Mouse (Mus musculus) limb, embryonic 15.5 days (tissue): ENCODE measurements around the gene Clmp. TPM values are rescaled to one million over a fixed set of nuclear protein-coding genes. Genes with fewer than 3 reads are reported as not detected.

Experiments used
- ATAC-seq: fragments of 200-750 bp; cut with Nextera tagmentation; 2 replicates; pipeline ENCODE4 v1.8.0; 2017; ENCODE audit warnings: low read depth, moderate TSS enrichment; ENCODE audit not compliant: insufficient number of reproducible peaks, low FRiP score, low TSS enrichment
- H3K27ac ChIP-seq: fragments of 300-500 bp; sonication (generic); 2 replicates; pipeline ENCODE4 v1.5.1; 2015; ENCODE audit warnings: moderate library complexity, mild to moderate bottlenecking, inconsistent platforms
- H3K27me3 ChIP-seq: fragments of 300-500 bp; sonication (generic); 2 replicates; pipeline ENCODE4 v1.6.1; 2015; ENCODE audit warnings: inconsistent platforms
- H3K36me3 ChIP-seq: fragments of 300-500 bp; sonication (generic); 2 replicates; pipeline ENCODE4 v1.6.1; 2015; ENCODE audit warnings: inconsistent platforms
- H3K4me1 ChIP-seq: fragments of 300-500 bp; sonication (generic); 2 replicates; pipeline ENCODE4 v1.6.1; 2015; ENCODE audit warnings: inconsistent platforms
- H3K4me2 ChIP-seq: fragments of 300-500 bp; sonication (generic); 2 replicates; pipeline ENCODE4 v1.6.1; 2015; ENCODE audit warnings: mild to moderate bottlenecking, inconsistent platforms
- H3K4me3 ChIP-seq: fragments of 300-500 bp; sonication (generic); 2 replicates; pipeline ENCODE4 v1.5.1; 2015; ENCODE audit warnings: mild to moderate bottlenecking, inconsistent platforms
- H3K9ac ChIP-seq: fragments of 300-500 bp; sonication (generic); 2 replicates; pipeline ENCODE4 v1.6.1; 2015; ENCODE audit warnings: inconsistent platforms
- H3K9me3 ChIP-seq: fragments of 300-500 bp; sonication (generic); 2 replicates; pipeline ENCODE4 v1.6.1; 2016; ENCODE audit warnings: inconsistent platforms
- WGBS: fragments of 180-500 bp; shearing (Covaris S2); methylation state at CpG from one replicate; pipeline ENCODE4 v1.1.7; 2015; 5-methylcytosine and 5-hydroxymethylcytosine counted together
- polyA plus RNA-seq: library from polyadenylated mRNA; unstranded; fragments of >200 nt; fragmentation: Nextera tagmentation; extraction: Ambion mirVana; gene quantifications from 2 replicates; pipeline ENCODE4 v1.2.1, GENCODE M21; 2015

The Clmp gene
- 36.0 and 44.2 TPM in 2 replicates for polyA plus RNA-seq

DNA sequence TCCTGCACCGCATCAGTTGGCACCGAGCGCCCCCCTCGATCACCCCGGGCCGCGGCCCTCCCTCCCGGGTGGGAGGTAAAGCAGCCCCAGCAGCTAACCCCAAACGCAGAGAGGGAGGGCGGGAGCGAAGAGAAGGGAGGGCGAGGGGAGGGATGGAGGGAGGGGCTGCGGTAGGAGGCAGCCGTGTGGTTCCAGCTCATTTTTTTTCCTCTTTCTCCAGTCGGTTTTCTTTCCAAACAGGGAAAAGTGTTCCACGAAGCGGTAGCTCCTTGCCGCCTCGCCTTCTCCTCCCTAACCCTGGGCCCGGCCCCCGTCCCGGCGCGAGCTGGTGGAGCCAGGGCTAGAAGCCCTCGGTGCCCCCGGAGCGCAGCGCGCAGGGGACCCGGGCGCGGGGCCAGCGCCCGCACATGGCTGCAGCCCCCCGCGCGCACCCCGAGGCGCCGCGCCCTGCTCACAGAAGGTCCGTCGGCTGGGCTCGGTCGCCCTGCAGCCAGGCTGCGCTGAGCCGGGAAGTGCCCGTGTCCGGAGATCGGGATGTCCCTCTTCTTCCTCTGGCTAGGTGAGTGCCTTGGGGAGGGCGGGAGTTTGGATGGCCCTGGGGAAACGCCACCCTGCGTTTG, at the start of gene Clmp:
Gene Clmp (plus strand): TSS at position 162 of the 620 bp plus-strand sequence.
- under 1% methylated on average over 42 of the region's 53 CpGs for WGBS
- H3K27me3 ChIP-seq: no peaks in the 10 kb centered on the region
- H3K4me2 ChIP-seq: peak within 1 kb of the TSS; percentile 77
- H3K4me3 ChIP-seq: peak within 1 kb of the TSS; percentile 78
- H3K9ac ChIP-seq: peak within 1 kb of the TSS; percentile 83
- ATAC-seq: peak; percentile 70
- no peaks in the 10 kb centered on the region for H3K36me3 ChIP-seq
- peak within 1 kb of the TSS; percentile 100 for H3K27ac ChIP-seq
- H3K9me3 ChIP-seq: no peaks in the 10 kb centered on the region
- H3K4me1 ChIP-seq: peaks cover 22% of the 10 kb centered on the region

DNA sequence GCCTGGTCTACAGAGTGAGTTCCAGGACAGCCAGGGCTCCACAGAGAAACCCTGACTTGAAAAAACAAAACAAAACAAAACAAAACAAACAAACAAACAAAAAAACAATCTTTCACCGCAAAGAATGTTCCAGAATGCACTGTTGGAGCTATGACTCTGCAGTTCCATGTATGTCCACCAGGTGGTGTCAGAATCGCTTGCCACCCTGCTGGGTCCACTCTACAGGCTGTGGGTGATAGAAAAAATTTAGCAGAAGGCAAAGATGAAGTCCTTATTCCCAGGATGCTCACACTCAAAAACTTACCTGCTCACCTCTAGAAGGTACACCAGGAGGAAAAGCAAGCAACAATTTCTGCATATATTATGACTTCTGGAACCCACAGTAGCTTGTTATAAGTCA, 49.7 kb upstream of the Clmp start:
- Histone ChIP-seq H3K4me1 (peaks cover 19% of the 10 kb centered on the region), H3K27ac (no peak overlapping the region), H3K27me3 (no peaks in the 10 kb centered on the region), H3K4me3 (no peak overlapping the region), H3K9me3 (no peaks in the 10 kb centered on the region), H3K4me2 (no peak overlapping the region), H3K9ac (no peak overlapping the region), H3K36me3 (no peaks in the 10 kb centered on the region)
- WGBS: 10% methylated on average over 2 of the region's 2 CpGs
- ATAC-seq: no peak

GRCm38 (mm10) chr9:40637705-40638393, 47.9 kb upstream of the Clmp start:
- peaks cover 19% of the 10 kb centered on the region for H3K4me1 ChIP-seq
- ATAC-seq: no peak
- no peaks in the 10 kb centered on the region for H3K27me3 ChIP-seq
- H3K9me3 ChIP-seq: no peaks in the 10 kb centered on the region
- H3K4me2 ChIP-seq: peak overlapping the region; percentile 64
- no peak overlapping the region for H3K9ac ChIP-seq
- no peak overlapping the region for H3K27ac ChIP-seq
- peak overlapping the region; percentile 35 for H3K4me3 ChIP-seq
- WGBS: 23% methylated on average over 8 of the region's 8 CpGs
- H3K36me3 ChIP-seq: no peaks in the 10 kb centered on the region

GRCm38 (mm10) chr9:40638394-40639049, 47.2 kb upstream of the Clmp start:
- Histone ChIP-seq H3K4me2 (peak overlapping the region; percentile 64), H3K9me3 (no peaks in the 10 kb centered on the region), H3K36me3 (no peaks in the 10 kb centered on the region), H3K4me1 (peaks cover 19% of the 10 kb centered on the region), H3K9ac (0 out of 2 replicates have a peak overlapping the region, but pooled peaks have one; percentile 20), H3K27me3 (no peaks in the 10 kb centered on the region), H3K27ac (no peak overlapping the region), H3K4me3 (peak overlapping the region; percentile 35)
- 8% methylated on average over 14 of the region's 14 CpGs for WGBS
- no peak for ATAC-seq

- ATAC-seq: no peak
- WGBS: 72% methylated on average over 10 of the region's 10 CpGs
- no peak overlapping the region for H3K4me3 ChIP-seq
- H3K4me2 ChIP-seq: no peak overlapping the region
- no peaks in the 10 kb centered on the region for H3K36me3 ChIP-seq
- H3K9me3 ChIP-seq: no peaks in the 10 kb centered on the region
- H3K4me1 ChIP-seq: peaks cover 19% of the 10 kb centered on the region
- H3K27ac ChIP-seq: no peak overlapping the region
- no peak overlapping the region for H3K9ac ChIP-seq
- H3K27me3 ChIP-seq: no peaks in the 10 kb centered on the region
These were observed 46.1 kb upstream of the Clmp start for GRCm38 (mm10) chr9:40639536-40640187.

- 48% methylated on average over 2 of the region's 2 CpGs for WGBS
- no peak for ATAC-seq
These were observed 44.4 kb upstream of the Clmp start for GRCm38 (mm10) chr9:40641318-40641717.

GRCm38 (mm10) chr9:40642470-40643220, 43.1 kb upstream of the Clmp start:
- WGBS: 46% methylated on average over 16 of the region's 16 CpGs
- Histone ChIP-seq H3K9me3 (no peaks in the 10 kb centered on the region), H3K36me3 (no peaks in the 10 kb centered on the region), H3K4me3 (no peak overlapping the region), H3K9ac (no peak overlapping the region), H3K4me1 (peaks cover 12% of the 10 kb centered on the region), H3K4me2 (no peak overlapping the region), H3K27me3 (no peaks in the 10 kb centered on the region), H3K27ac (no peak overlapping the region)
- no peak for ATAC-seq

More at GRCm38 (mm10) chr9:40641318-40641717, 44.4 kb upstream of the Clmp start:
- H3K4me3 ChIP-seq: no peak overlapping the region
- H3K9ac ChIP-seq: no peak overlapping the region
- no peaks in the 10 kb centered on the region for H3K27me3 ChIP-seq
- H3K36me3 ChIP-seq: no peaks in the 10 kb centered on the region
- no peaks in the 10 kb centered on the region for H3K9me3 ChIP-seq
- no peak overlapping the region for H3K4me2 ChIP-seq
- no peak overlapping the region for H3K27ac ChIP-seq
- peaks cover 19% of the 10 kb centered on the region for H3K4me1 ChIP-seq

DNA sequence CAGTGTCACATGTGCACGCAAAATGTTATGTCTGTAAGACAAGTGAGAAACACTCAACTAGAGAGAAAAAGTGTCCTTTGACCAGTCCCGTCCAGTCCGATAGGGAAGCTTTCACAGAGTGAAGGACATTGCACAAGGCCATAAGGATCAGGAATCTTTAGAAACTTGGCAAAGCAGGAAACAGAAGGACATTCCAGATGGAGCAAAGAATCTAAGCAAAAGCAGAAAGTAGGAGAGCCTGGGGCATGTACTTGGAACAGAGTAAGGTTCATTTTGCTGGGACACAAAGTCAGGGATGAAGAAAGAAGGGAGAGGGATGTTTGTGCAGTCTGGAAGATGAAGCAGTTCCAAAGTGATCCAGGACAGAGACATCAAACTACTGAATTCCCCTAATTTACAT, 36.3 kb upstream of the Clmp start:
- WGBS: 90% methylated on average over 3 of the region's 3 CpGs
- ATAC-seq: no peak
- H3K27ac ChIP-seq: no peak overlapping the region
- H3K4me3 ChIP-seq: no peak overlapping the region
- H3K36me3 ChIP-seq: no peaks in the 10 kb centered on the region
- no peak overlapping the region for H3K4me2 ChIP-seq
- H3K4me1 ChIP-seq: no peaks in the 10 kb centered on the region
- no peaks in the 10 kb centered on the region for H3K27me3 ChIP-seq
- H3K9me3 ChIP-seq: no peaks in the 10 kb centered on the region
- no peak overlapping the region for H3K9ac ChIP-seq

DNA sequence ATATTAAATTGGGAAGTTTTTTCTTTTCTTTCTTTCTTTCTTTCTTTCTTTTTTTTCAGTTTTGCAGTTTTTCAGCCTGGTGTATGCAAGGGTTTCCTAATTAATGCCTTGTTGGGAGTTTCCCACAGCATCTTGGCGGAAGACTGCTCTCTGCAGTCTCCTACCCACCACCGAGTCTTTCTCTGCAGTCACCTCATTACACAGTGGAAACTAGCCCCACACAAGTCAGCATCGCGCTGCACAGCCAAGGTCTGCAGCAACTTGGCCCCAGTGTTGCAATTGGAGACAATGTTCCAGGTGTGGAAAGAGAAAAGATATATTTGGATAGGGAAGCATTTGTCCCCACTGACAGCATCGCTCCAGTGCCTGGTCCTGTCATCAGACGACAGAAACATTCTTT, 35.8 kb upstream of the Clmp start:
- Histone ChIP-seq H3K9me3 (no peaks in the 10 kb centered on the region), H3K4me2 (no peak overlapping the region), H3K36me3 (no peaks in the 10 kb centered on the region), H3K27ac (no peak overlapping the region), H3K9ac (no peak overlapping the region), H3K27me3 (no peaks in the 10 kb centered on the region), H3K4me1 (no peaks in the 10 kb centered on the region), H3K4me3 (no peak overlapping the region)
- WGBS: 50% methylated on average over 6 of the region's 6 CpGs
- no peak for ATAC-seq

DNA sequence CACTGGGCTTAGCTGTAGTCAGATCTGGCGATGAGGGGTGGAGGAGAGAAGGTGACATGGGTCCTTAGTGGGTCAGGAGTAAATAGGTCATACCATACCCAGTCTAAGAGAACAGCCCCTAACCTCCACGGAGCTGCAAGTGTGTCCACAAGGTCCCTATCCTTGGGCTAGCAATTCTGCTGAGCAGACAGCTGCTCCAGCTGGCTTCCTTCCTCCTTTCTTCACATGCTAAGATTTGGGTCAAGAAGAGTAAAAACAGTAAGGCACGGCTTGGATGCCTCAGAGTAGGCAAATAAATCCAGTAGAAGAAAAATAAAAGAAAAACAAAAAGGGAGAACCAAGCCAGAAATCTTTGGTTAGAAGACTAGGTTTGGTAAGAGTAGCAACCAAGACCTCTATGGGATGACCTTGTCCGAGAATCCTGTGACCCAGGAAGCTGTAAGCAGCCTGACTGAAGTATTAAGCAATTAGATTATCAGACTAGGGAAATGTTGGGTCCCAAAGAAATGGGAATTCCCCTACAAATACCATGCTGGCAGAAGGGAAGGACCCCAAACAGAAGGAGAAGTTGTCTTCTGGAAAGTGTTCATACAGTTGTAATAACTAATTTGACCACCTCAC, 34.4 kb upstream of the Clmp start:
- 89% methylated on average over 4 of the region's 4 CpGs for WGBS
- no peak for ATAC-seq
- no peak overlapping the region for H3K9ac ChIP-seq
- H3K36me3 ChIP-seq: no peaks in the 10 kb centered on the region
- H3K4me2 ChIP-seq: no peak overlapping the region
- H3K27me3 ChIP-seq: no peaks in the 10 kb centered on the region
- H3K27ac ChIP-seq: no peak overlapping the region
- no peaks in the 10 kb centered on the region for H3K4me1 ChIP-seq
- H3K4me3 ChIP-seq: no peak overlapping the region
- H3K9me3 ChIP-seq: no peaks in the 10 kb centered on the region

- Histone ChIP-seq H3K27me3 (no peaks in the 10 kb centered on the region), H3K36me3 (no peaks in the 10 kb centered on the region), H3K9me3 (no peaks in the 10 kb centered on the region), H3K9ac (no peak overlapping the region), H3K4me1 (no peaks in the 10 kb centered on the region), H3K27ac (no peak overlapping the region), H3K4me3 (no peak overlapping the region), H3K4me2 (no peak overlapping the region)
- 22% methylated on average over 9 of the region's 9 CpGs for WGBS
- ATAC-seq: no peak
These were observed 33.0 kb upstream of the Clmp start for GRCm38 (mm10) chr9:40652757-40653156.
